Mouse (Mus musculus): Measurements from ENCODE around the gene Rpl9-ps1. TPM values are rescaled to one million over a fixed set of nuclear protein-coding genes. Genes with fewer than 3 reads are reported as not detected.

The Rpl9-ps1 gene
- polyA plus RNA-seq, 1 experiment from 2014 or later, result not detected

DNA sequence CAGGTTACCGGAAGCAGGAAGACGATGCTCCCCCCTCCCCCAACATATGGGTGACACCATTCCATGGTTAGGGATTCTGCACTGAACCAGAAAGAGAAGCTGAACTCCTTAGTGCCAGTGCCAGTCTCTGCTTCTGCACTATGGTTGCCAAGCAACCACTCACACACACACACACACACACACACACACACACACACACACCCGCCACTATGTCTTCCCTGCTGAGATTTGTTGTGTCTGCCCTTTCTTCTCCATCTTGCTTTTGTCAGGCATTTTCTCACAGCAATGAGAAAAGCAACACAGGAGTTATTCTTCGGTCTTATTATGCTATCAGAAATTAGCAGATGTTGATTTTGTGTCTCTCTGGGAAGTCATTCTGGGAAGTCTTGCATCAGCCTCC is 11.0 kb downstream of the Rpl9-ps1 start:
- DNase-seq (ENCODE audit: low spot score, missing footprints) (no peak), ATAC-seq (ENCODE audit: low FRiP score) (no peak)
- Histone ChIP-seq H3K9me3 (ENCODE audit: control insufficient read depth, low read length) (no peaks in the 10 kb centered on the region), H3K4me2 (no peak overlapping the region), H3K4me1 (ENCODE audit: control insufficient read depth, insufficient read depth, low read length) (no peaks in the 10 kb centered on the region), H3K36me3 (ENCODE audit: control insufficient read depth, insufficient read depth, low read length) (no peaks in the 10 kb centered on the region), H3K4me3 (ENCODE audit: low read depth, low read length) (no peak overlapping the region), H3K27me3 (ENCODE audit: control insufficient read depth, insufficient read depth, low read length) (no peaks in the 10 kb centered on the region), H3K9ac (ENCODE audit: low read length) (no peak overlapping the region), H3K27ac (ENCODE audit: low read depth, low read length) (no peak overlapping the region)
- 61% methylated on average over 4 of the region's 4 CpGs for WGBS

DNA sequence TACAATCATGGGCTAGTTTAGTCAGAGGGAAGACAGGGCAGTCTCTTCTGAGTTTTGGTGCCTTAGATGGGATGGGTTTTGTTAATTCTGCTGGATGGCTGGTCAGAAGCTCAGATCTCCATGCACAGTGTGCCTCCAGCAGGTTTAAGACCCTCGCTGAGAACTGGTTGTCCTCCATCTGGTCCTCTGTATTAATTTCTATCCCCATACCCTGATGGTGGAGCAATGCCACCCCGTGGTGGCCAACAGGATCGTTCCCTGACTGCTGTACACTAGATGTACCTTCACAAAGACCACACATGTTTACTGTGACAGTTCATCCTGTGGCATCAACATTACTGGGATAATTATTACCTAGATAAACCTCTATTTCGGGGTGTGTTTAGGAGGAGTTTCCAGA is 12.7 kb downstream of the Rpl9-ps1 start:
- H3K9me3 ChIP-seq (ENCODE audit: control insufficient read depth, low read length), result no peaks in the 10 kb centered on the region
- no peak overlapping the region for H3K4me3 ChIP-seq (ENCODE audit: low read depth, low read length)
- H3K4me1 ChIP-seq (ENCODE audit: control insufficient read depth, insufficient read depth, low read length), result no peaks in the 10 kb centered on the region
- H3K27me3 ChIP-seq (ENCODE audit: control insufficient read depth, insufficient read depth, low read length), result no peaks in the 10 kb centered on the region
- H3K27ac ChIP-seq (ENCODE audit: low read depth, low read length), result no peak overlapping the region
- H3K4me2 ChIP-seq, result no peak overlapping the region
- no peak overlapping the region for H3K9ac ChIP-seq (ENCODE audit: low read length)
- ATAC-seq (ENCODE audit: low FRiP score) (no peak), DNase-seq (ENCODE audit: low spot score, missing footprints) (no peak)
- H3K36me3 ChIP-seq (ENCODE audit: control insufficient read depth, insufficient read depth, low read length), result no peaks in the 10 kb centered on the region
- WGBS, result 73% methylated on average over 4 of the region's 4 CpGs

DNA sequence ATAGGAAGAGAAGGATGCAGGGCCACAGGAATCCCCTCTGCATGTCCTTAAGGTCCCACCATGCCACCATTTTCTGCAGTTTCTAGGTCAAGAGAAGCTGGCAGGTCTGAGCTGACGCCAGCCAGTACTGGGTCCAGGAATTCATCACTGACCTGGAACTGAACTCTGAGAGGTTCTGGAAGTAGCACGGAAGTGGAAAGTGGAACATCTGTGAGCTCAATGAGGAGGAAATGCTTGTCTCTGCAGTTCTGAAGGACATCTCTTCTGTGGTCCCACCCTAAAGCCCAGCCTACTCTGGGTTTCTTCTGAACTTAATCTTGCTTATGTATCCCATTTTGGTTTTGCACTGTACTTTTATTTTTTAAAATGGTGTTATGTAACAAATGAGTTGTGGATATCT is 14.4 kb downstream of the Rpl9-ps1 start:
- no peaks in the 10 kb centered on the region for H3K27me3 ChIP-seq (ENCODE audit: control insufficient read depth, insufficient read depth, low read length)
- no peaks in the 10 kb centered on the region for H3K36me3 ChIP-seq (ENCODE audit: control insufficient read depth, insufficient read depth, low read length)
- no peak overlapping the region for H3K27ac ChIP-seq (ENCODE audit: low read depth, low read length)
- 85% methylated on average over 2 of the region's 2 CpGs for WGBS
- no peak for DNase-seq (ENCODE audit: low spot score, missing footprints)
- no peak overlapping the region for H3K9ac ChIP-seq (ENCODE audit: low read length)
- no peaks in the 10 kb centered on the region for H3K4me1 ChIP-seq (ENCODE audit: control insufficient read depth, insufficient read depth, low read length)
- H3K4me2 ChIP-seq, result no peak overlapping the region
- no peaks in the 10 kb centered on the region for H3K9me3 ChIP-seq (ENCODE audit: control insufficient read depth, low read length)
- no peak overlapping the region for H3K4me3 ChIP-seq (ENCODE audit: low read depth, low read length)
- no peak for ATAC-seq (ENCODE audit: low FRiP score)

DNA sequence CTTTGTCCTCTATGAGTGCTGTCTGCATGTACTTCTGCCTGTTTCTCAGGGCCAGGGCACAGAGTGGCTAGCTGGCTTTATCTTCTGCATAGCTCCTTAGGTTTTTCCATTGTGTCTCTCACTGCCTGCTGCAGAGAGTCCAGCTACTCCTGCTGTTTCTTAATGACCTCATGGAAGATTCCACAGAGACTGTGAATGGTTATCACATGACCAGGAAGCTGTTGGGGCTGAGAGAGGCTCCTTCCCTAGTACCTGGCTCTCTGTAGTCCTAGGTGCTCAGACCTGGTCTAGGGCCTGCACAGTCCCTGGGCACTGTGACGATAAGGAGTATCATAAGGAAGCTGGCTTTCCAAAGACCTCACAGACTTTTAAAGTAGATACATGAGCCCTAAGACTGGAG is 14.8 kb downstream of the Rpl9-ps1 start:
- H3K4me3 ChIP-seq (ENCODE audit: low read depth, low read length), result no peak overlapping the region
- WGBS, result 84% methylated on average over 1 of the region's 1 CpGs
- H3K27ac ChIP-seq (ENCODE audit: low read depth, low read length), result no peak overlapping the region
- H3K36me3 ChIP-seq (ENCODE audit: control insufficient read depth, insufficient read depth, low read length), result no peaks in the 10 kb centered on the region
- H3K9ac ChIP-seq (ENCODE audit: low read length), result no peak overlapping the region
- H3K4me1 ChIP-seq (ENCODE audit: control insufficient read depth, insufficient read depth, low read length), result no peaks in the 10 kb centered on the region
- H3K9me3 ChIP-seq (ENCODE audit: control insufficient read depth, low read length), result no peaks in the 10 kb centered on the region
- no peak for DNase-seq (ENCODE audit: low spot score, missing footprints)
- H3K27me3 ChIP-seq (ENCODE audit: control insufficient read depth, insufficient read depth, low read length), result no peaks in the 10 kb centered on the region
- no peak overlapping the region for H3K4me2 ChIP-seq
- ATAC-seq (ENCODE audit: low FRiP score), result no peak

DNA sequence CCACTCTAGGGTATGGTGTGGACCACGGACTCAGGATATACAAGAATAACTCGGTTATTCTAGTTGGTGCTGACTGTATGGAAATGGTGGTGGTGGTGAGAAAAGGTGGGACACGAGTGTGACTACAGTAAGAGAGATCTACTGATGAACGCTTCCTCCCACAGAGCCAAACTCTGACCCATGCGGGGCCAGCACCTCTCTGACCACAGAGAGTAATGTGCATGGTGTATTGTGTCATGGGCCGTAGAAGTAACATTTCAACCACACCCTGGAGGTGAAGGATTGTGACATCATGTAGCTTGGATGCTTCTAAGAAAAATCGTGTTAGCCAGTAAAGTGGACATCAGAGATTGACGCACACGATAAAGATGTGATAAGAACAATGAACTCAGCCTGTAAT is 16.6 kb downstream of the Rpl9-ps1 start:
- DNase-seq (ENCODE audit: low spot score, missing footprints) (no peak), ATAC-seq (ENCODE audit: low FRiP score) (no peak)
- 88% methylated on average over 9 of the region's 9 CpGs for WGBS
- H3K36me3 ChIP-seq (ENCODE audit: control insufficient read depth, insufficient read depth, low read length), result no peaks in the 10 kb centered on the region
- no peak overlapping the region for H3K4me3 ChIP-seq (ENCODE audit: low read depth, low read length)
- H3K9ac ChIP-seq (ENCODE audit: low read length), result no peak overlapping the region
- H3K9me3 ChIP-seq (ENCODE audit: control insufficient read depth, low read length), result no peaks in the 10 kb centered on the region
- H3K4me1 ChIP-seq (ENCODE audit: control insufficient read depth, insufficient read depth, low read length), result no peaks in the 10 kb centered on the region
- no peak overlapping the region for H3K4me2 ChIP-seq
- no peak overlapping the region for H3K27ac ChIP-seq (ENCODE audit: low read depth, low read length)
- H3K27me3 ChIP-seq (ENCODE audit: control insufficient read depth, insufficient read depth, low read length), result no peaks in the 10 kb centered on the region

DNA sequence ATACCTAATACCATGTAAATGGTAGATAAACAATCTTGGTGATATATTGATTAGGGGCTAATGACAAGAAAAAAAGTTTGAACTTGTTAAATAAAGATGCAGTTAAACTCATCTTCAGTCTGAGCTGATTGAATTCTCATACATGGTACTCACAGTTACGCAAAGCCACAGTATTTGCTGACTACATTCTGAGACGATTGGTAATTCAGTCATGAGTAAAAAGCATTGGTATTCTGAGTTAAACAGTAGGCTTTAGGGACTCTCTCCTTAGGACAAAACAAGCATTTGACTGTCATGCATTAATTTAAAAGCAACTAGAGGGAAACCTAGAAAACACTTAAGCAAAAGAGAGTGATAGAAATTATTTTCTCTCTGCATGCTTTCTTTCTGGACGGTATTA is 21.8 kb downstream of the Rpl9-ps1 start:
- H3K27ac ChIP-seq (ENCODE audit: low read depth, low read length), result no peak overlapping the region
- no peak for ATAC-seq (ENCODE audit: low FRiP score)

DNA sequence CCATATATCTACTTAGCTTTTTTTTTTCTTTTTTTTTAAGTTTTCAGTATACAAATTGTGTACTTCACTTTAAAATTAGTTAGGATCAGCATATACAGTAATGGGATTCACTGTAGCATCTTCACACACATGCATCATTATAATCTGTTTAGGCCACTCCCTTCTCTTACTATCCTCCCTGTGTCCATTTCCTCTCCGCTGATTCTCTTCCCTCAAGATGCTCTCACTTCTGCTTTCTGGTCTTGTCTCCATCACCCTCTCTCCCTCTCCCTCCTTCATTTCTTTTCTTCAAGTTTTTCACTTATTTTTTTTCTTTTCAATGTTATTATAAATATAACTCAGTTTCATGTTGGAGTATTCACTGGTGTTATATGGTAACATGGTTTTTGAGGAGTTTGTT is 26.4 kb downstream of the Rpl9-ps1 start:
- WGBS, result 97% methylated on average over 1 of the region's 1 CpGs
- H3K36me3 ChIP-seq (ENCODE audit: control insufficient read depth, insufficient read depth, low read length), result no peaks in the 10 kb centered on the region
- no peak for DNase-seq (ENCODE audit: low spot score, missing footprints)
- no peaks in the 10 kb centered on the region for H3K9me3 ChIP-seq (ENCODE audit: control insufficient read depth, low read length)
- H3K9ac ChIP-seq (ENCODE audit: low read length), result no peak overlapping the region
- H3K27me3 ChIP-seq (ENCODE audit: control insufficient read depth, insufficient read depth, low read length), result no peaks in the 10 kb centered on the region
- H3K4me3 ChIP-seq (ENCODE audit: low read depth, low read length), result no peak overlapping the region
- no peak for ATAC-seq (ENCODE audit: low FRiP score)
- no peaks in the 10 kb centered on the region for H3K4me1 ChIP-seq (ENCODE audit: control insufficient read depth, insufficient read depth, low read length)
- no peak overlapping the region for H3K4me2 ChIP-seq
- H3K27ac ChIP-seq (ENCODE audit: low read depth, low read length), result no peak overlapping the region

More for the DNA sequence above, 21.8 kb downstream of the Rpl9-ps1 start:
- Histone ChIP-seq H3K9ac (ENCODE audit: low read length) (no peak overlapping the region), H3K4me1 (ENCODE audit: control insufficient read depth, insufficient read depth, low read length) (no peaks in the 10 kb centered on the region), H3K4me2 (no peak overlapping the region), H3K4me3 (ENCODE audit: low read depth, low read length) (no peak overlapping the region), H3K36me3 (ENCODE audit: control insufficient read depth, insufficient read depth, low read length) (no peaks in the 10 kb centered on the region), H3K9me3 (ENCODE audit: control insufficient read depth, low read length) (no peaks in the 10 kb centered on the region), H3K27me3 (ENCODE audit: control insufficient read depth, insufficient read depth, low read length) (no peaks in the 10 kb centered on the region)
- DNase-seq (ENCODE audit: low spot score, missing footprints), result no peak
- WGBS, result 92% methylated on average over 3 of the region's 3 CpGs

DNA sequence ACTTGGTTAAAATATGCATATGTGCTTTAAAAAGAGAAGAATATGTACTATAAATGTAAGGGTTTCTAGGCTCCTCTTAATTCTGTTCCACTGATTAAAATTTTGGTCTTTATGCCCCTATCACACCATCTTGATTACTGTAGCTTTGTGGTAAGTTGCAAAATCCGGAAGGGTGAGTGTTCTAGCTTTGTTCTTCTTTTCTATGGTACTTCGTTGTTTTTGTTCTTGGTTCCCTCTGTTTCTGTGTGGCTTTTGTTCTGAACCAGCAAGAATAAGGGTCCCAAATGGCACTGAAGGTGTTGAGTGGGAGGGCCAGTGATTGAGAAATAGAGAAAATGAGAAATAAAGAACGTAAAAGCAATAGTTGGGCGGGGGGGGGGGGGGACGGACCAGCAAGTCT is 27.2 kb downstream of the Rpl9-ps1 start:
- no peak overlapping the region for H3K9ac ChIP-seq (ENCODE audit: low read length)
- no peak overlapping the region for H3K27ac ChIP-seq (ENCODE audit: low read depth, low read length)
- WGBS, result 68% methylated on average over 4 of the region's 5 CpGs
- H3K36me3 ChIP-seq (ENCODE audit: control insufficient read depth, insufficient read depth, low read length), result no peaks in the 10 kb centered on the region
- H3K9me3 ChIP-seq (ENCODE audit: control insufficient read depth, low read length), result no peaks in the 10 kb centered on the region
- no peak for DNase-seq (ENCODE audit: low spot score, missing footprints)
- no peak for ATAC-seq (ENCODE audit: low FRiP score)
- no peaks in the 10 kb centered on the region for H3K27me3 ChIP-seq (ENCODE audit: control insufficient read depth, insufficient read depth, low read length)
- no peaks in the 10 kb centered on the region for H3K4me1 ChIP-seq (ENCODE audit: control insufficient read depth, insufficient read depth, low read length)
- H3K4me2 ChIP-seq, result no peak overlapping the region
- no peak overlapping the region for H3K4me3 ChIP-seq (ENCODE audit: low read depth, low read length)

DNA sequence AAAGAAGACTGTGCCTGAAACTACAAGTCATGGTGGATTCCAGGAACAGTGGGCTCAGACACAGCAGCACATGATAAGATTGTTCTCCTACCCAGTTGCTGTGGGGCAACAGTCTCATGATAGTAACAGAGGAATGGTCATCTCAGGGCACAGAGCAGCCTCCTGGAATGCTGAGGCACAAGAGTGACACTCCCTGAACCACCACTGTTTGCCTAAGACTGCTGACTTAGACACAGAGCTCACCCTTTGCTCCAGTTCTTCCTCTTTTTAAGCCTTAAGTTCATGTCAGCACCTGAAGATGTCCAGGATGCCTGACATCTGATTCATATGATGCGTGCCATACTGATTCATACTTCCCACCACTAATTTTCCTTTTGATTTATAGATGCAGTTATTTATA is 28.8 kb downstream of the Rpl9-ps1 start:
- no peaks in the 10 kb centered on the region for H3K9me3 ChIP-seq (ENCODE audit: control insufficient read depth, low read length)
- H3K9ac ChIP-seq (ENCODE audit: low read length), result no peak overlapping the region
- WGBS, result 90% methylated on average over 1 of the region's 1 CpGs
- H3K4me2 ChIP-seq, result no peak overlapping the region
- DNase-seq (ENCODE audit: low spot score, missing footprints) (no peak), ATAC-seq (ENCODE audit: low FRiP score) (no peak)
- no peak overlapping the region for H3K4me3 ChIP-seq (ENCODE audit: low read depth, low read length)
- no peak overlapping the region for H3K27ac ChIP-seq (ENCODE audit: low read depth, low read length)
- no peaks in the 10 kb centered on the region for H3K4me1 ChIP-seq (ENCODE audit: control insufficient read depth, insufficient read depth, low read length)
- no peaks in the 10 kb centered on the region for H3K36me3 ChIP-seq (ENCODE audit: control insufficient read depth, insufficient read depth, low read length)
- H3K27me3 ChIP-seq (ENCODE audit: control insufficient read depth, insufficient read depth, low read length), result no peaks in the 10 kb centered on the region

DNA sequence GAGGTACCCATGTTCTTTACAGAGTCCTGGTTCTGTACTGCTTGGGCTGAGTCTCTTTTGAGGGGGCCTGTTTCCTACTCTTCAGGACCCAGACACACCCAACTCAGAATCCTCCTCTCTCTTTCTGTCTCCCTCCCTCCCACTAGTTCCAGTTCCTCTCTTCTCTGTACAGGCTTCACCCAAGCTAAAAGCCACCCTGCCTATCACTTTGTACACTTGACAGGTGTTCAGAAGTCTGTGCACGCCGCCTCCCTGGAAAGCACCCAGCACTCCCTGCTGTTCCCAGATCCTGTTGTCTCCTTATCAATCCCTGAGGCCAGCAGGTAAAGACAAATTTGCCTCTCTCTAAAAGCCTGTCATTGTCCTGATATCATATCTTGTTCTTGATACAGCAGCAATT is 34.5 kb downstream of the Rpl9-ps1 start:
- Histone ChIP-seq H3K27me3 (ENCODE audit: control insufficient read depth, insufficient read depth, low read length) (no peaks in the 10 kb centered on the region), H3K4me2 (no peak overlapping the region), H3K9me3 (ENCODE audit: control insufficient read depth, low read length) (no peaks in the 10 kb centered on the region), H3K4me3 (ENCODE audit: low read depth, low read length) (no peak overlapping the region), H3K36me3 (ENCODE audit: control insufficient read depth, insufficient read depth, low read length) (no peaks in the 10 kb centered on the region), H3K4me1 (ENCODE audit: control insufficient read depth, insufficient read depth, low read length) (no peaks in the 10 kb centered on the region), H3K9ac (ENCODE audit: low read length) (no peak overlapping the region), H3K27ac (ENCODE audit: low read depth, low read length) (no peak overlapping the region)
- DNase-seq (ENCODE audit: low spot score, missing footprints) (no peak), ATAC-seq (ENCODE audit: low FRiP score) (no peak)
- WGBS, result 88% methylated on average over 2 of the region's 2 CpGs

All from midbrain, embryonic 11.5 days (tissue).